Mouse (Mus musculus): ENCODE measurements around the gene Poc1b.

DNA sequence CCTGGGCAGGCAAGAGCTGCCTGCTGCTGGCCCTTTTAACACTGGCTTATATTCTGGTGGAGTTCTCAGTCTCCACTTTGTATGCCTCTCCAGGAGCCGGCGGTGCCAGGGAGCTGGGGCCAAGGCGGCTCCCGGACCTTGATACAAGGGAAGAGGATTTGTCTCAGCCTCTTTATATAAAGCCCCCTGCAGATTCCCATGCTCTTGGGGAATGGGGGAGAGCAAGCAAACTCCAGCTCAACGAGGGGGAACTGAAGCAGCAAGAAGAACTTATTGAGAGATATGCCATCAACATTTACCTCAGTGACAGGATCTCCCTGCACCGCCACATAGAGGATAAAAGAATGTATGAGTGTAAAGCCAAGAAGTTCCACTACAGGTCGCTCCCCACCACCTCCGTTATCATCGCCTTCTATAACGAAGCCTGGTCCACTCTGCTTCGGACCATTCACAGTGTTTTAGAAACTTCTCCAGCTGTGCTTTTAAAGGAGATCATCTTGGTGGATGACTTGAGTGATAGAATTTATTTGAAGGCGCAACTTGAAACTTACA, 1.7 kb downstream of the Poc1b start:
- TF ChIP-seq CTCF (IDR thresholded peaks at IDR 0.05; ENCODE audit: control insufficient read depth, insufficient read depth, low read length) = no peak
- TF ChIP-seq POLR2A (IDR thresholded peaks at IDR 0.05; ENCODE audit: borderline replicate concordance, control insufficient read depth, low read depth, low read length) = no peak

All from bone marrow, adult 2 months (tissue).